Mouse (Mus musculus): Measurements from ENCODE around the gene 1700025G04Rik. TPM values are rescaled to one million over a fixed set of nuclear protein-coding genes. Genes with fewer than 3 reads are reported as not detected.

The 1700025G04Rik gene
- polyA plus RNA-seq, 2 experiments: 24.3 to 36.4 TPM

- no peak for TF ChIP-seq POLR2A (IDR thresholded peaks at IDR 0.05; ENCODE audit: borderline replicate concordance, extremely low read depth, insufficient read depth, insufficient read length)
- WGBS: 33% methylated on average over 14 of the region's 14 CpGs
- Histone ChIP-seq H3K4me3 (replicated peaks; ENCODE audit: low read length) (no peak overlapping the region), H3K9me3 (ENCODE audit: control insufficient read depth, low read length) (no peaks in the 10 kb centered on the region), H3K4me2 (replicated peaks; ENCODE audit: low read depth, low read length, severe bottlenecking) (no peak overlapping the region), H3K4me1 (ENCODE audit: control insufficient read depth, insufficient read depth, low read length) (peaks cover 56% of the 10 kb centered on the region), H3K27me3 (ENCODE audit: control insufficient read depth, insufficient read depth, low read length) (no peaks in the 10 kb centered on the region), H3K9ac (ENCODE audit: low read depth, low read length, severe bottlenecking) (peak overlapping the region; percentile 13; the same call in 1 of the 2 replicates), H3K27ac (replicated peaks; ENCODE audit: low read depth, low read length) (peak overlapping the region; percentile 79), H3K36me3 (ENCODE audit: control insufficient read depth, insufficient read depth, low read length) (peaks cover 3% of the 10 kb centered on the region; the same call in 1 of the 2 replicates)
- DNase-seq (ENCODE audit: low spot score): peak; percentile 85
- ATAC-seq (ENCODE audit: low FRiP score, low read depth): peak; percentile 85
These were observed 199.8 kb downstream of the 1700025G04Rik start for GRCm38 (mm10) chr1:151890041-151890621.

- no peak overlapping the region for H3K4me3 ChIP-seq (replicated peaks; ENCODE audit: low read length)
- peaks cover 52% of the 10 kb centered on the region for H3K4me1 ChIP-seq (ENCODE audit: control insufficient read depth, insufficient read depth, low read length)
- DNase-seq (ENCODE audit: low spot score): peak; percentile 35
- ATAC-seq (ENCODE audit: low FRiP score, low read depth): no peak
- no peaks in the 10 kb centered on the region for H3K27me3 ChIP-seq (ENCODE audit: control insufficient read depth, insufficient read depth, low read length)
- H3K4me2 ChIP-seq (replicated peaks; ENCODE audit: low read depth, low read length, severe bottlenecking): no peak overlapping the region
- no peak for TF ChIP-seq POLR2A (IDR thresholded peaks at IDR 0.05; ENCODE audit: borderline replicate concordance, extremely low read depth, insufficient read depth, insufficient read length)
- no peak overlapping the region for H3K9ac ChIP-seq (ENCODE audit: low read depth, low read length, severe bottlenecking)
- peak overlapping the region; percentile 49; the same call in 1 of the 2 replicates for H3K27ac ChIP-seq (replicated peaks; ENCODE audit: low read depth, low read length)
- no peaks in the 10 kb centered on the region for H3K9me3 ChIP-seq (ENCODE audit: control insufficient read depth, low read length)
- 43% methylated on average over 5 of the region's 5 CpGs for WGBS
- no peaks in the 10 kb centered on the region for H3K36me3 ChIP-seq (ENCODE audit: control insufficient read depth, insufficient read depth, low read length)
These were observed 202.3 kb downstream of the 1700025G04Rik start for GRCm38 (mm10) chr1:151887631-151888030.

- H3K36me3 ChIP-seq (ENCODE audit: control insufficient read depth, insufficient read depth, low read length): no peaks in the 10 kb centered on the region
- TF ChIP-seq POLR2A (IDR thresholded peaks at IDR 0.05; ENCODE audit: borderline replicate concordance, extremely low read depth, insufficient read depth, insufficient read length): no peak
These were observed 202.8 kb downstream of the 1700025G04Rik start for GRCm38 (mm10) chr1:151887126-151887525.

GRCm38 (mm10) chr1:151886171-151886570 is 203.8 kb downstream of the 1700025G04Rik start:
- no peaks in the 10 kb centered on the region for H3K9me3 ChIP-seq (ENCODE audit: control insufficient read depth, low read length)
- no peak overlapping the region for H3K4me3 ChIP-seq (replicated peaks; ENCODE audit: low read length)
- H3K27me3 ChIP-seq (ENCODE audit: control insufficient read depth, insufficient read depth, low read length): no peaks in the 10 kb centered on the region
- no peaks in the 10 kb centered on the region for H3K36me3 ChIP-seq (ENCODE audit: control insufficient read depth, insufficient read depth, low read length)
- no peak for TF ChIP-seq POLR2A (IDR thresholded peaks at IDR 0.05; ENCODE audit: borderline replicate concordance, extremely low read depth, insufficient read depth, insufficient read length)
- no peak overlapping the region for H3K9ac ChIP-seq (ENCODE audit: low read depth, low read length, severe bottlenecking)
- H3K4me1 ChIP-seq (ENCODE audit: control insufficient read depth, insufficient read depth, low read length): peaks cover 40% of the 10 kb centered on the region
- no peak overlapping the region for H3K27ac ChIP-seq (replicated peaks; ENCODE audit: low read depth, low read length)
- no peak for ATAC-seq (ENCODE audit: low FRiP score, low read depth)
- H3K4me2 ChIP-seq (replicated peaks; ENCODE audit: low read depth, low read length, severe bottlenecking): no peak overlapping the region
- WGBS: 89% methylated on average over 2 of the region's 2 CpGs
- no peak for DNase-seq (ENCODE audit: low spot score)

More at GRCm38 (mm10) chr1:151887126-151887525, 202.8 kb downstream of the 1700025G04Rik start:
- H3K9me3 ChIP-seq (ENCODE audit: control insufficient read depth, low read length): no peaks in the 10 kb centered on the region
- ATAC-seq (ENCODE audit: low FRiP score, low read depth) (no peak), DNase-seq (ENCODE audit: low spot score) (no peak)
- H3K27me3 ChIP-seq (ENCODE audit: control insufficient read depth, insufficient read depth, low read length): no peaks in the 10 kb centered on the region
- H3K4me2 ChIP-seq (replicated peaks; ENCODE audit: low read depth, low read length, severe bottlenecking): no peak overlapping the region
- 75% methylated on average over 10 of the region's 10 CpGs for WGBS
- H3K9ac ChIP-seq (ENCODE audit: low read depth, low read length, severe bottlenecking): no peak overlapping the region
- no peak overlapping the region for H3K27ac ChIP-seq (replicated peaks; ENCODE audit: low read depth, low read length)
- H3K4me1 ChIP-seq (ENCODE audit: control insufficient read depth, insufficient read depth, low read length): peaks cover 47% of the 10 kb centered on the region
- H3K4me3 ChIP-seq (replicated peaks; ENCODE audit: low read length): no peak overlapping the region

- Histone ChIP-seq H3K4me3 (replicated peaks; ENCODE audit: low read length) (no peak overlapping the region), H3K27ac (replicated peaks; ENCODE audit: low read depth, low read length) (no peak overlapping the region)
- TF ChIP-seq POLR2A (IDR thresholded peaks at IDR 0.05; ENCODE audit: borderline replicate concordance, extremely low read depth, insufficient read depth, insufficient read length): no peak
These were observed 208.7 kb downstream of the 1700025G04Rik start for GRCm38 (mm10) chr1:151881253-151881652.

More at GRCm38 (mm10) chr1:151881253-151881652, 208.7 kb downstream of the 1700025G04Rik start:
- DNase-seq (ENCODE audit: low spot score) (no peak), ATAC-seq (ENCODE audit: low FRiP score, low read depth) (no peak)
- H3K9me3 ChIP-seq (ENCODE audit: control insufficient read depth, low read length): no peaks in the 10 kb centered on the region
- 75% methylated on average over 1 of the region's 1 CpGs for WGBS
- H3K4me1 ChIP-seq (ENCODE audit: control insufficient read depth, insufficient read depth, low read length): peaks cover 6% of the 10 kb centered on the region; the same call in 1 of the 2 replicates
- H3K36me3 ChIP-seq (ENCODE audit: control insufficient read depth, insufficient read depth, low read length): no peaks in the 10 kb centered on the region
- no peak overlapping the region for H3K4me2 ChIP-seq (replicated peaks; ENCODE audit: low read depth, low read length, severe bottlenecking)
- no peaks in the 10 kb centered on the region for H3K27me3 ChIP-seq (ENCODE audit: control insufficient read depth, insufficient read depth, low read length)
- H3K9ac ChIP-seq (ENCODE audit: low read depth, low read length, severe bottlenecking): no peak overlapping the region
